Mouse (Mus musculus) T-cell, adult 2 months (primary cell): ENCODE data around the gene Phb2.
A peak's percentile ranks its signal among the peaks of the same experiment; 100 is the strongest.

Source experiments
- DNase-seq: peaks from one replicate; pipeline ENCODE4 v3.0.0; 2022; ENCODE audit warnings: low spot score

The Phb2 gene

GRCm38 (mm10) chr6:124746654-124747632 lies 34.8 kb downstream of the Phb2 start:
- DNase-seq, result no peak

GRCm38 (mm10) chr6:124750405-124750804 lies 38.3 kb downstream of the Phb2 start:
- peak; percentile 75 for DNase-seq

DNA sequence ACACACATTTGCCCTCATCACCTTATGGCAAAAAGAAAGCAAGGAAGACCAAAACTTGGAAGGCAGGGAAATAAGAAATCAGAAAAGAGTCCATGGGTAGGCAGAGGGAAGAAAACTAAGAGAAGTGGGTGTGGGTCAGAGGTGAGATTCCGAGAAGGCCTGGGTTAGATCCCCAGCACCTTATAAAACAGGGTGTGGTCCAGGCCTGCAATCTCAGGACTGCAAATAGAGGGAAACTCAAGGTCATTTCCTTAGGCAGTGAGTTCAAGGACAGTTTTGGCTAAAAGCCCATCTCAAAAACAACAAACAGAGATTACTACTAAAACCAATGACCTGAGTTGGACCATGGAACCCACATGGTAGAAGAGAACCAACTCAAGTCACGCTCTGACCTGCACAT lies 41.7 kb downstream of the Phb2 start:
- no peak for DNase-seq

DNA sequence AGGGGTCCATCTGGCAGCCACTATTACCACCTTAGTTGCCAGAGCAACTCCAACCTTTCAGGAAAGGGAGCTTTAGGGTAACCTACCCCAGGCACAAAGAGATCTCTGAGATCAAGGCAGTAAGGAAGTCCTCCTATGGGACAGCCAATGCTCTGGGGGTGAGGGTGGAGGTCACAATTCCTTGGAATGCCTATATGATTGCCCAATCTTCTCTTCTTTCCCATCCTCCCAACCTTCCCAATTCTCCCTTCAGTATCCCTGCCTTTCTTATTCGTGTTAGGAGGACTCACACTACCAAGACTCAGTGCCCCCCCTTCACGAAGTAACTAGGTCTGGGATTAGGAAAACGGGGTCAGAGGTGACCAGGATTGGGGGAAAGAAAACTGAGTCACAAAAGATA lies 43.2 kb downstream of the Phb2 start:
- no peak for DNase-seq

- DNase-seq, result peak; percentile 38
Observed at GRCm38 (mm10) chr6:124755831-124756595, 43.9 kb downstream of the Phb2 start, which contains the start of the genes Gm45234 and Atn1. Gene Gm45234 (minus strand): TSS chr6:124756021. Gene Atn1 (minus strand): TSS chr6:124756524.

- peak; percentile 36 for DNase-seq
Observed at GRCm38 (mm10) chr6:124756652-124757350, 44.7 kb downstream of the Phb2 start.

- no peak for DNase-seq
Observed at GRCm38 (mm10) chr6:124757351-124757880, 45.3 kb downstream of the Phb2 start.

DNA sequence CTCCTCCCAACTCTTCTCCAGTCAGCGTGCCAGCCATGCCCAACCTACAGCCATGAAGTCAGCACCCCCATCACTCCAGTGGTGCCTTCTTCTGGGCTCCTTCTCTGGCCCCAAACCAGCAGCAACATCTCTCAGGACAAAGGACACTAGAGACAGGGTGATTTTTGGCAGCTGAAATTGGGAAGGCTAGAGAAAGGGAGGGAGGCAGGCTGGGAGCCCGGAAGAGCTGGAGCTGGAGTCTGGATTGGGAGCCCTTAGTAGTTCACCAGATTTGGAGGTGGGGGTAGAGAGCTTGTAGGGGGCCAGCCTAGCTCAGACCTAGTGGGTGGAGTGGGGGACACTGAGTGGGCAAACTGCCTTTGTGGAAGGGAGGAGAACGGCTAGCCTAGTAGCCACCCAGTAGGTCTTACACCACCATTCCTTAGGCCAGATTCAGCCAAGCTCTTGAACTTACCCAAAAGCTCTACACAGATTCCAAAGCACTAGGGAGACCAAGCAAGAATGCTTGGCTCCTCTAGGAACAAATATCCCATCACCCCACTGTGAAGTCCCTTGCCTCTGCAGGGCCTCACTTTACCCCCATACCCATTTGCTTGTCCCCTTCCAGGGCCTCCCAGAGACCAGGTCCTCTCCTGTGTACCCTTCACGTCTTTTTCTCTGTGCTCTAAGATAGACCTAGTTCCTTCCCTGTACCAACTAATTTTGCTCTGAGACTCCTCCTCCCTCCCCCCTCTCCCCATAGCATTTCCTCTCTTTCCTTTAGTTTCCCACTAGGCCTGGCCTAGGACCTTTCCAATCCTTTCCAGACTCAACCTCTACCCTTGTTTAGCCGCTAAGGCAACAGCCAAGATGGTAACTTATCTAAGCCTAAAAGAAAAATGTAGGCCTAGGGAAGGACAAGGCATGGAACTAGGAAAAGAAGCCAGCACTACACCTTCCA lies 46.0 kb downstream of the Phb2 start:
- DNase-seq, result no peak

DNA sequence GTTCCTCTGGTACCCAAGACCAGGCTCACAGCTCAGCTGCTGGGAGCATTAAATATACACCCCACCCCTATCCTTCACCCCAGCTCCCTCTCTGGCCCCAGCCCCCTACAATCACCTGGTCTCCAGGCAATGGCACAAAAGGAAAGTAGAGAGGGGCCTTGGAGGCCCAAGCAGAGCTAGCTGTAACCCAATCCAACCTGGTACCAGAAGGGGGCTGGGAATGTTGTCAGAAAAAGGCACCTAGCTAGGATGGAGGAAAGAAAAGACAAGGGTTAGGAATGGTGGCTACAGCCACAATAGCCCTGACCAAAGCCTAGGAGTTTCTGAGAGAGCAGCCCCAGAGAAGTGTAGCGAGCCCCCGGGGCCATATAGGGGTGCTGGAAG lies 46.7 kb downstream of the Phb2 start:
- DNase-seq, result no peak

DNA sequence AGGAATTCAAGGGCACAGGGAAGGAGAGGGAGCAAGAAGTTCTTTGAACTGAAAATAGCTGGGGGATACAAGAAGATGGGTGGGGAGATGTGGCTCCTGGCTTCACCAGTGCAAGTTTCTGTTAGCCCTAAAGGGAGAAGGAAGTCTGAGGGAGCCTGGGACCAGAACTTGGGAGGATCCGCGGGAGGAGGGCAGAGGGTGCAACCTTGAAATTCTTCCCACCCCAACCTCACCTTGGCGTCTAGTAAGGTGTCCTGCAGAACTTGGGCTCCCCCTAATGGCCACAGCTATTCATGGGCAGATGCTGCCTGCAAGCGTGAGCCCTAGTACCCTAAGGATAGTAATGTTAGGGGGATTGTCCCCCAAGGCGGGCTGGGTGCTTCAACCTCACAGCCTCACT lies 47.1 kb downstream of the Phb2 start:
- peak; percentile 86 for DNase-seq

- DNase-seq, result no peak
Observed at GRCm38 (mm10) chr6:124765951-124766350, 53.8 kb downstream of the Phb2 start.
